Comparison of ENCODE assay signal across 8 mouse cellular contexts in the genomic region with DNA sequence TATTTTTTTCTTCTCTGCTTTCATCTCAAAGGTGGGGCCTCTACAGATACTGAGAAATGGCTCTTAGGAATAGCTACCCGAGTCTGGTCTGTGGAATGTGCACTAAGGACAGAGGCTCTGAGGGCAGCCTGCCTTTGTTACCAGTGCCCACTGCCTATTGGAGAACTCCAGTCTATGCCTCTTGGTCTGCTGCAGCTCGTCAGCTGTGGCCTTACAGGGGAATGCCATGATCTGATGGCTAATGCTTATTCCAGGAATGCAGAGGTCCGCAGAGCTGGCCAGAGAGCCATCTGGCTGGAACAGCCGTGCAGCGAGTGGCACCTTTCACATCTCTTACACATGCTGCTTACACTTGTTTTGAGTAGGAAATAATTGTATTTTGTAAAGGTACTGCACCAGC. TPM values are rescaled to one million over a fixed set of nuclear protein-coding genes. Genes with fewer than 3 reads are reported as not detected.
A peak's percentile ranks its signal among the peaks of the same experiment; 100 is the strongest.
DNase-seq lines count a peak whose midpoint lies in the region; ATAC-seq lines count a peak whose summit lies in the region.

No protein-coding gene starts in this region.

- H3K4me2 ChIP-seq in limb, embryonic 11.5 days (ENCODE audit: low read depth, severe bottlenecking): no peak overlapping the region
- peak overlapping the region; percentile 65 for H3K4me2 ChIP-seq in forebrain, embryonic 13.5 days

- no peaks in the 10 kb centered on the region for H3K27me3 ChIP-seq in limb, embryonic 11.5 days (ENCODE audit: control insufficient read depth, insufficient read depth, low read length)
- no peaks in the 10 kb centered on the region for H3K27me3 ChIP-seq in limb, embryonic 10.5 days (ENCODE audit: low read depth, poor library complexity, severe bottlenecking)
- no peaks in the 10 kb centered on the region for H3K27me3 ChIP-seq in forebrain, embryonic 13.5 days

- H3K4me3 ChIP-seq in limb, embryonic 11.5 days (ENCODE audit: low read depth, low read length): no peak overlapping the region
- no peak overlapping the region for H3K4me3 ChIP-seq in limb, embryonic 10.5 days
- H3K4me3 ChIP-seq in forebrain, embryonic 13.5 days: peak overlapping the region; percentile 93

- peak; percentile 22 for DNase-seq in limb, embryonic 11.5 days (ENCODE audit: low spot score)
- no peak for DNase-seq in limb, embryonic 10.5 days (ENCODE audit: low spot score)
- peak; percentile 36 for DNase-seq in kidney, postnatal 10 days
- DNase-seq in retina, postnatal 1 day: peak; percentile 13
- no peak for DNase-seq in left cerebral cortex, adult 11 months (ENCODE audit: low spot score)
- no peak for DNase-seq in urinary bladder, postnatal 10 days (ENCODE audit: low spot score)
- DNase-seq in urinary bladder, adult 18-20 months (ENCODE audit: low spot score in 2 of 2): no peak

- WGBS in limb, embryonic 11.5 days: 70% methylated on average over 5 of the region's 5 CpGs
- WGBS in limb, embryonic 10.5 days: 75% methylated on average over 5 of the region's 5 CpGs
- WGBS in forebrain, embryonic 13.5 days: 53% methylated on average over 5 of the region's 5 CpGs

- ATAC-seq in limb, embryonic 11.5 days (ENCODE audit: insufficient number of reproducible peaks, low FRiP score, low TSS enrichment, low read depth): no peak
- no peak for ATAC-seq in forebrain, embryonic 13.5 days

- H3K9me3 ChIP-seq in limb, embryonic 11.5 days (ENCODE audit: control insufficient read depth, low read length): no peaks in the 10 kb centered on the region
- no peaks in the 10 kb centered on the region for H3K9me3 ChIP-seq in limb, embryonic 10.5 days (replicated peaks)
- no peaks in the 10 kb centered on the region for H3K9me3 ChIP-seq in forebrain, embryonic 13.5 days (replicated peaks)

- H3K36me3 ChIP-seq in limb, embryonic 11.5 days (ENCODE audit: control insufficient read depth, insufficient read depth, low read length): no peaks in the 10 kb centered on the region
- peaks cover 31% of the 10 kb centered on the region for H3K36me3 ChIP-seq in limb, embryonic 10.5 days
- H3K36me3 ChIP-seq in forebrain, embryonic 13.5 days (ENCODE audit: poor library complexity, severe bottlenecking): peaks cover 26% of the 10 kb centered on the region

- H3K27ac ChIP-seq in limb, embryonic 11.5 days (replicated peaks; ENCODE audit: low read depth, low read length): no peak overlapping the region
- H3K27ac ChIP-seq in limb, embryonic 10.5 days: no peak overlapping the region
- peak overlapping the region; percentile 25; the same call in 1 of the 2 replicates for H3K27ac ChIP-seq in forebrain, embryonic 13.5 days

- peaks cover 4% of the 10 kb centered on the region; the same call in 1 of the 2 replicates for H3K4me1 ChIP-seq in limb, embryonic 11.5 days (ENCODE audit: control insufficient read depth, insufficient read depth, low read length)
- peaks cover 26% of the 10 kb centered on the region for H3K4me1 ChIP-seq in limb, embryonic 10.5 days
- H3K4me1 ChIP-seq in forebrain, embryonic 13.5 days: peaks cover 80% of the 10 kb centered on the region

- no peak overlapping the region for H3K9ac ChIP-seq in limb, embryonic 11.5 days (ENCODE audit: low read length)
- H3K9ac ChIP-seq in forebrain, embryonic 13.5 days: peak overlapping the region; percentile 100

RNA-seq across cellular contexts. Expression of a gene that starts 2.4 kb away (rescaled TPM):
- polyA plus RNA-seq in limb, embryonic 11.5 days (2014; fragmentation: Nextera tagmentation; extraction: Ambion mirVana): 89.9 and 103 TPM in 2 replicates
- 70.6 and 80.4 TPM in 2 replicates for polyA plus RNA-seq in limb, embryonic 10.5 days (2016; fragmentation: Nextera tagmentation; extraction: Ambion mirVana)
- 157 and 178 TPM in 2 replicates for polyA plus RNA-seq in forebrain, embryonic 13.5 days (2015; fragmentation: Nextera tagmentation; extraction: Ambion mirVana)

RNA-seq across cellular contexts. Expression of a gene that starts 32.5 kb away (rescaled TPM):
- 65.2 and 70.4 TPM in 2 replicates for polyA plus RNA-seq in limb, embryonic 11.5 days (2014; fragmentation: Nextera tagmentation; extraction: Ambion mirVana)
- polyA plus RNA-seq in limb, embryonic 10.5 days (2016; fragmentation: Nextera tagmentation; extraction: Ambion mirVana): 75.8 and 86.9 TPM in 2 replicates
- polyA plus RNA-seq in forebrain, embryonic 13.5 days (2015; fragmentation: Nextera tagmentation; extraction: Ambion mirVana): 82.5 and 83.3 TPM in 2 replicates

Comparison
In these comparisons a context has a peak if more than half of its experiments do, and no peak if none do; other contexts are left out.
1. DNase-seq: peak in limb, embryonic 11.5 days (single experiment), kidney, postnatal 10 days (single experiment) and retina, postnatal 1 day (single experiment); none in limb, embryonic 10.5 days (single experiment), left cerebral cortex, adult 11 months (single experiment), urinary bladder, postnatal 10 days (single experiment) and urinary bladder, adult 18-20 months (0 of 2).